Mouse (Mus musculus) ovary, postnatal 14 days (tissue): ENCODE results near the gene Mrpl10.
A peak's percentile ranks its signal among the peaks of the same experiment; 100 is the strongest.

Source experiments
- DNase-seq: peaks from one replicate; pipeline ENCODE4 v3.0.0; 2022; ENCODE audit warnings: low spot score

Mrpl10 gene

GRCm38 (mm10) chr11:97041022-97041899 is at the start of gene Mrpl10, which contains the start of gene Lrrc46:
Mrpl10 (plus strand) TSS chr11:97041560.
Lrrc46 (minus strand) TSS chr11:97041407.
- peak; percentile 81 for DNase-seq

- no peak for DNase-seq
Measured at GRCm38 (mm10) chr11:96992722-96993311, 48.5 kb upstream of the Mrpl10 start.

- no peak for DNase-seq
Measured at GRCm38 (mm10) chr11:96995031-96995430, 46.3 kb upstream of the Mrpl10 start.

GRCm38 (mm10) chr11:96995836-96996772 is 45.3 kb upstream of the Mrpl10 start:
- no peak for DNase-seq

GRCm38 (mm10) chr11:96996773-96997379 is 44.5 kb upstream of the Mrpl10 start:
- no peak for DNase-seq

GRCm38 (mm10) chr11:96997380-96997956 is 43.9 kb upstream of the Mrpl10 start:
- DNase-seq, result no peak

GRCm38 (mm10) chr11:97003170-97003569 is 38.2 kb upstream of the Mrpl10 start:
- DNase-seq, result no peak

GRCm38 (mm10) chr11:97007093-97007794 is 34.1 kb upstream of the Mrpl10 start:
- DNase-seq, result no peak

- DNase-seq, result no peak
Measured at GRCm38 (mm10) chr11:97009198-97009790, 32.1 kb upstream of the Mrpl10 start.

GRCm38 (mm10) chr11:97013121-97013670 is 28.2 kb upstream of the Mrpl10 start, which contains the start of gene Sp6:
Sp6 (plus strand) TSS chr11:97013394.
- DNase-seq, result no peak

GRCm38 (mm10) chr11:97017696-97018582 is 23.4 kb upstream of the Mrpl10 start:
- DNase-seq, result no peak

- no peak for DNase-seq
Measured at GRCm38 (mm10) chr11:97018583-97019344, 22.6 kb upstream of the Mrpl10 start.

GRCm38 (mm10) chr11:97019345-97019708 is 22.0 kb upstream of the Mrpl10 start:
- no peak for DNase-seq

- no peak for DNase-seq
Measured at GRCm38 (mm10) chr11:97021121-97021765, 20.1 kb upstream of the Mrpl10 start.

GRCm38 (mm10) chr11:97021873-97022484 is 19.4 kb upstream of the Mrpl10 start:
- DNase-seq, result peak; percentile 72

GRCm38 (mm10) chr11:97024977-97025376 is 16.4 kb upstream of the Mrpl10 start:
- DNase-seq, result peak; percentile 43

- peak; percentile 90 for DNase-seq
Measured at GRCm38 (mm10) chr11:97025721-97026344, 15.5 kb upstream of the Mrpl10 start.
